Mouse (Mus musculus) monocyte, adult 5-6 weeks (primary cell): Measurements from ENCODE around the gene Apol7e. TPM values are rescaled to one million over a fixed set of nuclear protein-coding genes. Genes with fewer than 3 reads are reported as not detected.
A peak's percentile ranks its signal among the peaks of the same experiment; 100 is the strongest.
"Not testable (repeated sequence)": the region's sequence is repeated elsewhere in the genome, so short reads cannot be mapped to it uniquely, and the experiment has no call there.

Experiments
- ATAC-seq: fragments of 153-309, 156-312 bp; replicated peaks from 2 replicates; pipeline ENCODE4 v1.8.0; 2017; ENCODE audit warnings: mild to moderate bottlenecking; ENCODE audit not compliant: low TSS enrichment, insufficient number of reproducible peaks, severe bottlenecking, poor library complexity, low FRiP score
- total RNA-seq: library from RNA; stranded (forward); fragments of 200-1000, 200-491, 200-594 nt; gene quantifications from 3 replicates; pipeline ENCODE4 v1.2.3, GENCODE M21; 2017

Apol7e gene
- 11.0 to 44.7 TPM (median 12.7 TPM) in 3 replicates for total RNA-seq

- 0 out of 2 replicates have a peak, but pooled peaks have one; percentile 22 for ATAC-seq
These were observed at the start of gene Apol7e for GRCm38 (mm10) chr15:77698656-77699055. Gene Apol7e, plus strand, starts transcription at chr15:77698857.

GRCm38 (mm10) chr15:77651143-77651542 is 47.5 kb upstream of the Apol7e start:
- ATAC-seq = not testable (repeated sequence)

GRCm38 (mm10) chr15:77659773-77660172 is 38.9 kb upstream of the Apol7e start:
- not testable (repeated sequence) for ATAC-seq

- ATAC-seq = not testable (repeated sequence)
These were observed 36.8 kb upstream of the Apol7e start for GRCm38 (mm10) chr15:77661841-77662240.

GRCm38 (mm10) chr15:77674081-77674480 is 24.6 kb upstream of the Apol7e start:
- ATAC-seq = not testable (repeated sequence)

- ATAC-seq = not testable (repeated sequence)
These were observed 14.7 kb upstream of the Apol7e start for GRCm38 (mm10) chr15:77683944-77684343.

- ATAC-seq = not testable (repeated sequence)
These were observed 6.9 kb upstream of the Apol7e start for GRCm38 (mm10) chr15:77691532-77692311.

GRCm38 (mm10) chr15:77694687-77695295 is 3.9 kb upstream of the Apol7e start:
- not testable (repeated sequence) for ATAC-seq

- ATAC-seq = not testable (repeated sequence)
These were observed 6.6 kb downstream of the Apol7e start for GRCm38 (mm10) chr15:77705306-77705705.

GRCm38 (mm10) chr15:77708936-77709335 is 10.3 kb downstream of the Apol7e start:
- not testable (repeated sequence) for ATAC-seq

GRCm38 (mm10) chr15:77718240-77718639 is 19.6 kb downstream of the Apol7e start:
- not testable (repeated sequence) for ATAC-seq

GRCm38 (mm10) chr15:77721509-77721908 is 22.9 kb downstream of the Apol7e start:
- not testable (repeated sequence) for ATAC-seq

- not testable (repeated sequence) for ATAC-seq
These were observed 25.7 kb downstream of the Apol7e start for GRCm38 (mm10) chr15:77724208-77724911.

- not testable (repeated sequence) for ATAC-seq
These were observed 26.9 kb downstream of the Apol7e start for GRCm38 (mm10) chr15:77725393-77726020.

GRCm38 (mm10) chr15:77727139-77727538 is 28.5 kb downstream of the Apol7e start:
- 0 out of 2 replicates have a peak, but pooled peaks have one; percentile 49 for ATAC-seq

- not testable (repeated sequence) for ATAC-seq
These were observed 29.1 kb downstream of the Apol7e start for GRCm38 (mm10) chr15:77727745-77728144.

GRCm38 (mm10) chr15:77728739-77729138 is 30.1 kb downstream of the Apol7e start, which contains the start of gene Apol9b:
Gene Apol9b, plus strand, starts transcription at chr15:77729039.
- ATAC-seq = not testable (repeated sequence)

- no peak for ATAC-seq
These were observed 32.9 kb downstream of the Apol7e start for GRCm38 (mm10) chr15:77731605-77732004.

GRCm38 (mm10) chr15:77732851-77733250 is 34.2 kb downstream of the Apol7e start:
- ATAC-seq = not testable (repeated sequence)
